Mouse (Mus musculus): ENCODE measurements around the gene Lrg1.

Lrg1 gene

GRCm38 (mm10) chr17:56072243-56072642, 49.6 kb downstream of the Lrg1 start:
- DNase-seq: no peak

GRCm38 (mm10) chr17:56071126-56071525, 50.7 kb downstream of the Lrg1 start:
- no peak for DNase-seq

Data from spleen, adult 18-20 months (tissue).